Mouse (Mus musculus): ENCODE measurements at regions not wholly inside any gene's neighbourhood (a gene's known extent, or its start where the extent isn't known, plus 50 kb on each side); places are given as distances from the start of the nearest gene placed in this dataset.

- Histone ChIP-seq H3K36me3 (ENCODE audit: control insufficient read depth, insufficient read depth, low read length) (no peaks in the 10 kb centered on the region), H3K27ac (ENCODE audit: control insufficient read depth, insufficient read depth, low read length) (no peak overlapping the region), H3K27me3 (ENCODE audit: control insufficient read depth, insufficient read depth, low read length) (no peaks in the 10 kb centered on the region), H3K4me3 (ENCODE audit: control insufficient read depth, insufficient read depth, low read length) (no peak overlapping the region), H3K4me1 (replicated peaks; ENCODE audit: control insufficient read depth, insufficient read depth, low read length) (no peaks in the 10 kb centered on the region)
- WGBS, result 78% methylated on average over 11 of the region's 11 CpGs
- TF ChIP-seq POLR2A (IDR thresholded peaks at IDR 0.05; ENCODE audit: control insufficient read depth, extremely low read depth, insufficient read depth, low read length, poor library complexity), result no peak
- TF ChIP-seq CTCF (IDR thresholded peaks at IDR 0.05; ENCODE audit: borderline replicate concordance, control insufficient read depth, extremely low read depth, insufficient read depth, low read length, poor library complexity), result no peak
- DNase-seq, result no peak
These were observed 628.4 kb upstream of the Cdh11 start for GRCm38 (mm10) chr8:103413589-103414575.

GRCm38 (mm10) chr8:103422313-103422973 lies 637.0 kb upstream of the Cdh11 start:
- TF ChIP-seq POLR2A (IDR thresholded peaks at IDR 0.05; ENCODE audit: control insufficient read depth, extremely low read depth, insufficient read depth, low read length, poor library complexity) (no peak), CTCF (IDR thresholded peaks at IDR 0.05; ENCODE audit: borderline replicate concordance, control insufficient read depth, extremely low read depth, insufficient read depth, low read length, poor library complexity) (no peak)
- DNase-seq, result no peak
- Histone ChIP-seq H3K36me3 (ENCODE audit: control insufficient read depth, insufficient read depth, low read length) (no peaks in the 10 kb centered on the region), H3K4me3 (ENCODE audit: control insufficient read depth, insufficient read depth, low read length) (no peak overlapping the region), H3K27ac (ENCODE audit: control insufficient read depth, insufficient read depth, low read length) (no peak overlapping the region), H3K27me3 (ENCODE audit: control insufficient read depth, insufficient read depth, low read length) (no peaks in the 10 kb centered on the region), H3K4me1 (replicated peaks; ENCODE audit: control insufficient read depth, insufficient read depth, low read length) (no peaks in the 10 kb centered on the region)
- 84% methylated on average over 2 of the region's 2 CpGs for WGBS

GRCm38 (mm10) chr8:103425967-103426366 lies 640.5 kb upstream of the Cdh11 start:
- H3K4me3 ChIP-seq (ENCODE audit: control insufficient read depth, insufficient read depth, low read length), result no peak overlapping the region
- no peak for DNase-seq
- H3K36me3 ChIP-seq (ENCODE audit: control insufficient read depth, insufficient read depth, low read length), result no peaks in the 10 kb centered on the region
- H3K27me3 ChIP-seq (ENCODE audit: control insufficient read depth, insufficient read depth, low read length), result no peaks in the 10 kb centered on the region
- WGBS, result 86% methylated on average over 1 of the region's 1 CpGs
- no peak overlapping the region for H3K27ac ChIP-seq (ENCODE audit: control insufficient read depth, insufficient read depth, low read length)
- no peaks in the 10 kb centered on the region for H3K4me1 ChIP-seq (replicated peaks; ENCODE audit: control insufficient read depth, insufficient read depth, low read length)
- TF ChIP-seq POLR2A (IDR thresholded peaks at IDR 0.05; ENCODE audit: control insufficient read depth, extremely low read depth, insufficient read depth, low read length, poor library complexity), result no peak

GRCm38 (mm10) chr8:103430874-103431492 lies 645.5 kb upstream of the Cdh11 start:
- H3K4me1 ChIP-seq (replicated peaks; ENCODE audit: control insufficient read depth, insufficient read depth, low read length), result no peaks in the 10 kb centered on the region
- H3K27me3 ChIP-seq (ENCODE audit: control insufficient read depth, insufficient read depth, low read length), result no peaks in the 10 kb centered on the region
- DNase-seq, result no peak
- no peak overlapping the region for H3K27ac ChIP-seq (ENCODE audit: control insufficient read depth, insufficient read depth, low read length)
- no peak overlapping the region for H3K4me3 ChIP-seq (ENCODE audit: control insufficient read depth, insufficient read depth, low read length)
- WGBS, result 37% methylated on average over 3 of the region's 3 CpGs
- H3K36me3 ChIP-seq (ENCODE audit: control insufficient read depth, insufficient read depth, low read length), result no peaks in the 10 kb centered on the region
- TF ChIP-seq POLR2A (IDR thresholded peaks at IDR 0.05; ENCODE audit: control insufficient read depth, extremely low read depth, insufficient read depth, low read length, poor library complexity), result no peak
- no peak for TF ChIP-seq CTCF (IDR thresholded peaks at IDR 0.05; ENCODE audit: borderline replicate concordance, control insufficient read depth, extremely low read depth, insufficient read depth, low read length, poor library complexity)

- H3K36me3 ChIP-seq (ENCODE audit: control insufficient read depth, insufficient read depth, low read length), result no peaks in the 10 kb centered on the region
- no peaks in the 10 kb centered on the region for H3K27me3 ChIP-seq (ENCODE audit: control insufficient read depth, insufficient read depth, low read length)
- TF ChIP-seq CTCF (IDR thresholded peaks at IDR 0.05; ENCODE audit: borderline replicate concordance, control insufficient read depth, extremely low read depth, insufficient read depth, low read length, poor library complexity), result no peak
- TF ChIP-seq POLR2A (IDR thresholded peaks at IDR 0.05; ENCODE audit: control insufficient read depth, extremely low read depth, insufficient read depth, low read length, poor library complexity), result no peak
- no peaks in the 10 kb centered on the region for H3K4me1 ChIP-seq (replicated peaks; ENCODE audit: control insufficient read depth, insufficient read depth, low read length)
- 78% methylated on average over 6 of the region's 6 CpGs for WGBS
- H3K4me3 ChIP-seq (ENCODE audit: control insufficient read depth, insufficient read depth, low read length), result no peak overlapping the region
- no peak for DNase-seq
- H3K27ac ChIP-seq (ENCODE audit: control insufficient read depth, insufficient read depth, low read length), result no peak overlapping the region
These were observed 648.2 kb upstream of the Cdh11 start for GRCm38 (mm10) chr8:103433532-103434105.

All from thymus, adult 2 months (tissue).